Mouse (Mus musculus) lung, postnatal 14 days (tissue): ENCODE measurements at regions not wholly inside any gene's neighbourhood (a gene's known extent, or its start where the extent isn't known, plus 50 kb on each side); places are given as distances from the start of the nearest gene placed in this dataset.
A peak's percentile ranks its signal among the peaks of the same experiment; 100 is the strongest.

ENCODE experiments used
- DNase-seq: peaks from one replicate; pipeline ENCODE4 v3.0.0; 2021

GRCm38 (mm10) chr5:91746077-91746476 is 216.8 kb downstream of the Rchy1 start:
- DNase-seq: no peak

- DNase-seq: no peak
Observed at GRCm38 (mm10) chr5:91744389-91744788, 218.5 kb downstream of the Rchy1 start.

GRCm38 (mm10) chr5:91740159-91740537 is 222.7 kb downstream of the Rchy1 start:
- DNase-seq: no peak

- DNase-seq: peak; percentile 16
Observed at GRCm38 (mm10) chr5:91739433-91740158, 222.2 kb downstream of the Parm1 start.

GRCm38 (mm10) chr5:91732002-91732401 is 214.6 kb downstream of the Parm1 start:
- no peak for DNase-seq

GRCm38 (mm10) chr5:91731155-91731554 is 213.7 kb downstream of the Parm1 start:
- DNase-seq: no peak

GRCm38 (mm10) chr5:91729868-91730267 is 212.5 kb downstream of the Parm1 start:
- DNase-seq: no peak

GRCm38 (mm10) chr5:91729415-91729814 is 212.0 kb downstream of the Parm1 start:
- no peak for DNase-seq

GRCm38 (mm10) chr5:91727448-91727847 is 210.0 kb downstream of the Parm1 start:
- no peak for DNase-seq

GRCm38 (mm10) chr5:91726118-91726500 is 208.7 kb downstream of the Parm1 start:
- DNase-seq: no peak

- DNase-seq: no peak
Observed at GRCm38 (mm10) chr5:91725380-91726117, 208.1 kb downstream of the Parm1 start.

- DNase-seq: no peak
Observed at GRCm38 (mm10) chr5:91724881-91725280, 207.5 kb downstream of the Parm1 start.

GRCm38 (mm10) chr5:91723416-91723815 is 206.0 kb downstream of the Parm1 start:
- DNase-seq: no peak

- no peak for DNase-seq
Observed at GRCm38 (mm10) chr5:91722982-91723381, 205.6 kb downstream of the Parm1 start.

- no peak for DNase-seq
Observed at GRCm38 (mm10) chr5:91722403-91722802, 205.0 kb downstream of the Parm1 start.

- DNase-seq: no peak
Observed at GRCm38 (mm10) chr5:91721231-91722096, 204.0 kb downstream of the Parm1 start.

GRCm38 (mm10) chr5:91713020-91713419 is 195.6 kb downstream of the Parm1 start:
- no peak for DNase-seq

GRCm38 (mm10) chr5:91709494-91710286 is 192.3 kb downstream of the Parm1 start:
- no peak for DNase-seq

GRCm38 (mm10) chr5:91708149-91708548 is 190.7 kb downstream of the Parm1 start:
- DNase-seq: no peak

- DNase-seq: no peak
Observed at GRCm38 (mm10) chr5:91697075-91697474, 179.7 kb downstream of the Parm1 start.

- DNase-seq: no peak
Observed at GRCm38 (mm10) chr5:91696532-91696931, 179.1 kb downstream of the Parm1 start.

GRCm38 (mm10) chr5:91695632-91696031 is 178.2 kb downstream of the Parm1 start:
- no peak for DNase-seq

- no peak for DNase-seq
Observed at GRCm38 (mm10) chr5:91693277-91693676, 175.9 kb downstream of the Parm1 start.
